Mouse (Mus musculus) limb, embryonic 15.5 days (tissue): ENCODE results near the gene Dhx57. TPM values are rescaled to one million over a fixed set of nuclear protein-coding genes. Genes with fewer than 3 reads are reported as not detected.

Source experiments
- ATAC-seq: fragments of 200-750 bp; cut with Nextera tagmentation; 2 replicates; pipeline ENCODE4 v1.8.0; 2017; ENCODE audit warnings: low read depth, moderate TSS enrichment; ENCODE audit not compliant: insufficient number of reproducible peaks, low FRiP score, low TSS enrichment
- H3K27ac ChIP-seq: fragments of 300-500 bp; sonication (generic); 2 replicates; pipeline ENCODE4 v1.5.1; 2015; ENCODE audit warnings: moderate library complexity, mild to moderate bottlenecking, inconsistent platforms
- H3K27me3 ChIP-seq: fragments of 300-500 bp; sonication (generic); 2 replicates; pipeline ENCODE4 v1.6.1; 2015; ENCODE audit warnings: inconsistent platforms
- H3K36me3 ChIP-seq: fragments of 300-500 bp; sonication (generic); 2 replicates; pipeline ENCODE4 v1.6.1; 2015; ENCODE audit warnings: inconsistent platforms
- H3K4me1 ChIP-seq: fragments of 300-500 bp; sonication (generic); 2 replicates; pipeline ENCODE4 v1.6.1; 2015; ENCODE audit warnings: inconsistent platforms
- H3K4me2 ChIP-seq: fragments of 300-500 bp; sonication (generic); 2 replicates; pipeline ENCODE4 v1.6.1; 2015; ENCODE audit warnings: mild to moderate bottlenecking, inconsistent platforms
- H3K4me3 ChIP-seq: fragments of 300-500 bp; sonication (generic); 2 replicates; pipeline ENCODE4 v1.5.1; 2015; ENCODE audit warnings: mild to moderate bottlenecking, inconsistent platforms
- H3K9ac ChIP-seq: fragments of 300-500 bp; sonication (generic); 2 replicates; pipeline ENCODE4 v1.6.1; 2015; ENCODE audit warnings: inconsistent platforms
- H3K9me3 ChIP-seq: fragments of 300-500 bp; sonication (generic); 2 replicates; pipeline ENCODE4 v1.6.1; 2016; ENCODE audit warnings: inconsistent platforms
- WGBS: fragments of 180-500 bp; shearing (Covaris S2); methylation state at CpG from one replicate; pipeline ENCODE4 v1.1.7; 2015; 5-methylcytosine and 5-hydroxymethylcytosine counted together
- polyA plus RNA-seq: library from polyadenylated mRNA; unstranded; fragments of >200 nt; fragmentation: Nextera tagmentation; extraction: Ambion mirVana; gene quantifications from 2 replicates; pipeline ENCODE4 v1.2.1, GENCODE M21; 2015

Dhx57 gene
- 19.3 and 21.2 TPM in 2 replicates for polyA plus RNA-seq

GRCm38 (mm10) chr17:80290074-80290657, at the start of gene Dhx57, which contains the start of gene Morn2:
TSS of gene Dhx57 (minus strand) at chr17:80290476.
TSS of gene Morn2 (plus strand) at chr17:80290203.
- Histone ChIP-seq H3K27ac (peak within 1 kb of the TSS; percentile 90), H3K27me3 (no peaks in the 10 kb centered on the region), H3K4me2 (peak within 1 kb of the TSS; percentile 57), H3K4me1 (peaks cover 8% of the 10 kb centered on the region), H3K9ac (peak within 1 kb of the TSS; percentile 80), H3K9me3 (no peaks in the 10 kb centered on the region), H3K4me3 (peak within 1 kb of the TSS; percentile 94), H3K36me3 (no peaks in the 10 kb centered on the region)
- ATAC-seq, result peak; percentile 97
- WGBS, result under 1% methylated on average over 35 of the region's 35 CpGs

GRCm38 (mm10) chr17:80332386-80332785, 42.1 kb upstream of the Dhx57 start:
- H3K36me3 ChIP-seq, result no peaks in the 10 kb centered on the region
- 79% methylated on average over 2 of the region's 2 CpGs for WGBS
- H3K27ac ChIP-seq, result no peak overlapping the region
- no peaks in the 10 kb centered on the region for H3K4me1 ChIP-seq
- H3K4me2 ChIP-seq, result no peak overlapping the region
- no peaks in the 10 kb centered on the region for H3K27me3 ChIP-seq
- no peaks in the 10 kb centered on the region for H3K9me3 ChIP-seq
- H3K4me3 ChIP-seq, result no peak overlapping the region
- H3K9ac ChIP-seq, result no peak overlapping the region
- ATAC-seq, result no peak

GRCm38 (mm10) chr17:80326431-80326830, 36.2 kb upstream of the Dhx57 start:
- Histone ChIP-seq H3K4me3 (no peak overlapping the region), H3K9me3 (no peaks in the 10 kb centered on the region), H3K9ac (no peak overlapping the region), H3K4me2 (no peak overlapping the region), H3K27ac (no peak overlapping the region), H3K27me3 (no peaks in the 10 kb centered on the region), H3K36me3 (no peaks in the 10 kb centered on the region), H3K4me1 (0 out of 2 replicates have a peak, but pooled peaks cover 2% of the 10 kb centered on the region)
- WGBS, result 59% methylated on average over 3 of the region's 3 CpGs
- no peak for ATAC-seq

- 0 out of 2 replicates have a peak, but pooled peaks cover 2% of the 10 kb centered on the region for H3K4me1 ChIP-seq
- 84% methylated on average over 5 of the region's 5 CpGs for WGBS
- H3K27me3 ChIP-seq, result no peaks in the 10 kb centered on the region
- H3K9me3 ChIP-seq, result no peaks in the 10 kb centered on the region
- H3K27ac ChIP-seq, result no peak overlapping the region
- no peak overlapping the region for H3K9ac ChIP-seq
- H3K36me3 ChIP-seq, result no peaks in the 10 kb centered on the region
- ATAC-seq, result no peak
- no peak overlapping the region for H3K4me3 ChIP-seq
- H3K4me2 ChIP-seq, result no peak overlapping the region
These were observed 35.2 kb upstream of the Dhx57 start for GRCm38 (mm10) chr17:80325456-80325855.

- H3K4me3 ChIP-seq, result no peak overlapping the region
- H3K27ac ChIP-seq, result no peak overlapping the region
- H3K36me3 ChIP-seq, result no peaks in the 10 kb centered on the region
- H3K9me3 ChIP-seq, result no peaks in the 10 kb centered on the region
- no peaks in the 10 kb centered on the region for H3K27me3 ChIP-seq
- H3K4me2 ChIP-seq, result no peak overlapping the region
- 80% methylated on average over 7 of the region's 7 CpGs for WGBS
- H3K4me1 ChIP-seq, result 0 out of 2 replicates have a peak, but pooled peaks cover 2% of the 10 kb centered on the region
- H3K9ac ChIP-seq, result no peak overlapping the region
- ATAC-seq, result no peak
These were observed 34.2 kb upstream of the Dhx57 start for GRCm38 (mm10) chr17:80324521-80324920.

GRCm38 (mm10) chr17:80323658-80324057, 33.4 kb upstream of the Dhx57 start:
- WGBS, result 76% methylated on average over 8 of the region's 8 CpGs
- Histone ChIP-seq H3K4me1 (0 out of 2 replicates have a peak, but pooled peaks cover 2% of the 10 kb centered on the region), H3K9ac (no peak overlapping the region), H3K27ac (no peak overlapping the region), H3K27me3 (no peaks in the 10 kb centered on the region), H3K4me3 (no peak overlapping the region), H3K4me2 (no peak overlapping the region), H3K9me3 (no peaks in the 10 kb centered on the region), H3K36me3 (no peaks in the 10 kb centered on the region)
- ATAC-seq, result no peak

GRCm38 (mm10) chr17:80323015-80323414, 32.7 kb upstream of the Dhx57 start:
- no peak overlapping the region for H3K4me2 ChIP-seq
- H3K4me3 ChIP-seq, result no peak overlapping the region
- no peaks in the 10 kb centered on the region for H3K27me3 ChIP-seq
- 68% methylated on average over 4 of the region's 4 CpGs for WGBS
- no peaks in the 10 kb centered on the region for H3K36me3 ChIP-seq
- H3K27ac ChIP-seq, result no peak overlapping the region
- ATAC-seq, result no peak
- no peak overlapping the region for H3K9ac ChIP-seq
- H3K9me3 ChIP-seq, result no peaks in the 10 kb centered on the region
- 0 out of 2 replicates have a peak, but pooled peaks cover 2% of the 10 kb centered on the region for H3K4me1 ChIP-seq

GRCm38 (mm10) chr17:80322228-80322627, 32.0 kb upstream of the Dhx57 start:
- no peak overlapping the region for H3K9ac ChIP-seq
- H3K4me2 ChIP-seq, result no peak overlapping the region
- no peak overlapping the region for H3K4me3 ChIP-seq
- H3K27me3 ChIP-seq, result no peaks in the 10 kb centered on the region
- H3K36me3 ChIP-seq, result no peaks in the 10 kb centered on the region
- 89% methylated on average over 6 of the region's 6 CpGs for WGBS
- H3K4me1 ChIP-seq, result 0 out of 2 replicates have a peak, but pooled peaks cover 2% of the 10 kb centered on the region
- H3K9me3 ChIP-seq, result no peaks in the 10 kb centered on the region
- no peak overlapping the region for H3K27ac ChIP-seq
- no peak for ATAC-seq

GRCm38 (mm10) chr17:80312405-80312804, 22.1 kb upstream of the Dhx57 start:
- no peaks in the 10 kb centered on the region for H3K36me3 ChIP-seq
- no peak overlapping the region for H3K4me2 ChIP-seq
- WGBS, result 49% methylated on average over 4 of the region's 4 CpGs
- no peak for ATAC-seq
- no peak overlapping the region for H3K4me3 ChIP-seq
- no peaks in the 10 kb centered on the region for H3K9me3 ChIP-seq
- H3K27me3 ChIP-seq, result no peaks in the 10 kb centered on the region
- no peak overlapping the region for H3K27ac ChIP-seq
- no peak overlapping the region for H3K9ac ChIP-seq
- H3K4me1 ChIP-seq, result peaks cover 17% of the 10 kb centered on the region

GRCm38 (mm10) chr17:80311761-80312160, 21.5 kb upstream of the Dhx57 start:
- Histone ChIP-seq H3K9ac (no peak overlapping the region), H3K9me3 (no peaks in the 10 kb centered on the region), H3K27me3 (no peaks in the 10 kb centered on the region), H3K36me3 (no peaks in the 10 kb centered on the region), H3K4me2 (no peak overlapping the region), H3K4me3 (no peak overlapping the region), H3K27ac (no peak overlapping the region), H3K4me1 (peaks cover 17% of the 10 kb centered on the region)
- 55% methylated on average over 9 of the region's 9 CpGs for WGBS
- ATAC-seq, result no peak

GRCm38 (mm10) chr17:80307251-80307650, 17.0 kb upstream of the Dhx57 start, which contains the start of gene Arhgef33:
TSS of gene Arhgef33 (plus strand) at chr17:80307407.
- 84% methylated on average over 1 of the region's 1 CpGs for WGBS
- H3K4me3 ChIP-seq, result no peak within 1 kb of the TSS
- H3K4me2 ChIP-seq, result no peak within 1 kb of the TSS
- no peak within 1 kb of the TSS for H3K9ac ChIP-seq
- H3K4me1 ChIP-seq, result peaks cover 16% of the 10 kb centered on the region
- no peaks in the 10 kb centered on the region for H3K9me3 ChIP-seq
- no peaks in the 10 kb centered on the region for H3K36me3 ChIP-seq
- no peaks in the 10 kb centered on the region for H3K27me3 ChIP-seq
- ATAC-seq, result no peak
- H3K27ac ChIP-seq, result no peak within 1 kb of the TSS

- Histone ChIP-seq H3K27ac (no peak overlapping the region), H3K9ac (no peak overlapping the region), H3K4me2 (no peak overlapping the region), H3K9me3 (no peaks in the 10 kb centered on the region), H3K27me3 (no peaks in the 10 kb centered on the region), H3K36me3 (no peaks in the 10 kb centered on the region), H3K4me1 (no peaks in the 10 kb centered on the region), H3K4me3 (no peak overlapping the region)
- 83% methylated on average over 5 of the region's 5 CpGs for WGBS
- no peak for ATAC-seq
These were observed 8.6 kb upstream of the Dhx57 start for GRCm38 (mm10) chr17:80298844-80299243.
